Comparison of ENCODE assay signal across 8 mouse cellular contexts in the genomic region with DNA sequence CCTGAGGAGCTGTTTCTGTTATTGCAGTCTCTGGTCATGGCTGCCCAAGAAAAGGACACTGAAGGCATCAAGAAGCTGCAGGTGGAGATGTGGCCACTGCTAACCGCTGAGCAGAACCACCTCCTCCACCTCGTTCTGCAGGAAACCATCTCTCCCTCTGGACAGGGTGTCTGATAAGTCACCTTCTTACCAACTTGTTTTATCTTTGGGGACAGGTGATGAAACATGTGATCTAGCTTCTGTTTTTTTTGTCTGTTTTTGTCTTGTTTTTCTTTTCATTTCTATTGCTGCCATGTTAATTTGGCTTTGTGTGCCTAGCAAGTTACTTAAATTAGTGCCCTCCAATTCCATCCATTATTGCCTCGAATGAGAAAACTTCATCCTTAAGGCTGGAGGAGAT. TPM values are rescaled to one million over a fixed set of nuclear protein-coding genes. Genes with fewer than 3 reads are reported as not detected.
A peak's percentile ranks its signal among the peaks of the same experiment; 100 is the strongest.
DNase-seq lines count a peak whose midpoint lies in the region; ATAC-seq and TF ChIP-seq lines count a peak whose summit lies in the region.

No protein-coding gene starts in this region.

- ATAC-seq in hindbrain, embryonic 11.5 days (ENCODE audit: low FRiP score): no peak
- no peak for ATAC-seq in midbrain, embryonic 11.5 days (ENCODE audit: low FRiP score)

- H3K27me3 ChIP-seq in kidney, adult 2 months (replicated peaks; ENCODE audit: control insufficient read depth, insufficient read depth, low read length): no peaks in the 10 kb centered on the region
- no peaks in the 10 kb centered on the region; the same call in 1 of the 2 replicates for H3K27me3 ChIP-seq in hindbrain, embryonic 11.5 days (ENCODE audit: control insufficient read depth, insufficient read depth, low read length)
- H3K27me3 ChIP-seq in midbrain, embryonic 11.5 days (ENCODE audit: control insufficient read depth, insufficient read depth, low read length): no peaks in the 10 kb centered on the region

- WGBS in kidney, adult 2 months: 28% methylated on average over 3 of the region's 3 CpGs
- 39% methylated on average over 3 of the region's 3 CpGs for WGBS in hindbrain, embryonic 11.5 days
- 40% methylated on average over 3 of the region's 3 CpGs for WGBS in midbrain, embryonic 11.5 days

- H3K9ac ChIP-seq in hindbrain, embryonic 11.5 days (ENCODE audit: low read depth, low read length): peak overlapping the region; percentile 77
- peak overlapping the region; percentile 74; the same call in 1 of the 2 replicates for H3K9ac ChIP-seq in midbrain, embryonic 11.5 days (ENCODE audit: low read length)

- peak overlapping the region; percentile 76 for H3K4me3 ChIP-seq in kidney, adult 2 months (ENCODE audit: insufficient read depth, low read depth, low read length)
- H3K4me3 ChIP-seq in hindbrain, embryonic 11.5 days (ENCODE audit: low read depth, low read length): peak overlapping the region; percentile 58
- peak overlapping the region; percentile 67 for H3K4me3 ChIP-seq in midbrain, embryonic 11.5 days (ENCODE audit: low read depth, low read length)

- peak overlapping the region; percentile 75 for H3K4me2 ChIP-seq in hindbrain, embryonic 11.5 days (replicated peaks; ENCODE audit: low read depth, low read length)
- peak overlapping the region; percentile 78 for H3K4me2 ChIP-seq in midbrain, embryonic 11.5 days

- DNase-seq in kidney, adult 2 months: no peak
- no peak for DNase-seq in kidney, adult 8-10 months
- peak; percentile 6 for DNase-seq in Muller cell, postnatal 12 days (ENCODE audit: inconsistent ontology term)
- DNase-seq in hindbrain, embryonic 11.5 days (ENCODE audit: low spot score): peak; percentile 4
- DNase-seq in midbrain, embryonic 11.5 days (ENCODE audit: low spot score, missing footprints): peak; percentile 80
- DNase-seq in urinary bladder, adult 18-20 months (ENCODE audit: low spot score in 2 of 2): no peak
- DNase-seq in MN1 (ENCODE audit: low spot score): no peak
- no peak for DNase-seq in gastrocnemius, postnatal 25 days

- no peaks in the 10 kb centered on the region for H3K36me3 ChIP-seq in kidney, adult 2 months (ENCODE audit: control insufficient read depth, insufficient read depth, low read length)
- no peaks in the 10 kb centered on the region for H3K36me3 ChIP-seq in hindbrain, embryonic 11.5 days (ENCODE audit: control insufficient read depth, insufficient read depth, low read length)
- H3K36me3 ChIP-seq in midbrain, embryonic 11.5 days (ENCODE audit: control insufficient read depth, insufficient read depth, low read length): no peaks in the 10 kb centered on the region

- no peak overlapping the region for H3K27ac ChIP-seq in kidney, adult 2 months (ENCODE audit: insufficient read depth, low read depth, low read length)
- no peak overlapping the region for H3K27ac ChIP-seq in hindbrain, embryonic 11.5 days (ENCODE audit: low read depth, low read length)
- H3K27ac ChIP-seq in midbrain, embryonic 11.5 days (ENCODE audit: low read depth, low read length): no peak overlapping the region

- no peak for TF ChIP-seq POLR2A in kidney, adult 2 months (IDR thresholded peaks at IDR 0.05; ENCODE audit: low read depth, low read length)

- H3K4me1 ChIP-seq in kidney, adult 2 months (ENCODE audit: control insufficient read depth, insufficient read depth, low read length): no peaks in the 10 kb centered on the region
- H3K4me1 ChIP-seq in hindbrain, embryonic 11.5 days (replicated peaks; ENCODE audit: control insufficient read depth, insufficient read depth, low read length): no peaks in the 10 kb centered on the region
- H3K4me1 ChIP-seq in midbrain, embryonic 11.5 days (ENCODE audit: control insufficient read depth, insufficient read depth, low read length): no peaks in the 10 kb centered on the region

- no peaks in the 10 kb centered on the region for H3K9me3 ChIP-seq in hindbrain, embryonic 11.5 days (ENCODE audit: control insufficient read depth, low read length)
- H3K9me3 ChIP-seq in midbrain, embryonic 11.5 days (ENCODE audit: control insufficient read depth, low read length): no peaks in the 10 kb centered on the region

- no peak for TF ChIP-seq CTCF in kidney, adult 2 months (conservative IDR thresholded peaks at IDR 0.05; ENCODE audit: insufficient read depth, insufficient read length, low read depth, low read length)

RNA-seq across cellular contexts. Expression of gene F8a, which starts 1.2 kb away (rescaled TPM):
- polyA plus RNA-seq in kidney, adult 2 months (2012; rRNA removed): 7.6 and 9.9 TPM in 2 replicates
- polyA plus RNA-seq in hindbrain, embryonic 11.5 days (2014; fragmentation: Nextera tagmentation; extraction: Ambion mirVana): 16.4 and 17.6 TPM in 2 replicates
- polyA plus RNA-seq in midbrain, embryonic 11.5 days (2014; fragmentation: Nextera tagmentation; extraction: Ambion mirVana): 16.0 and 19.4 TPM in 2 replicates
- 1 to 10 TPM; 6.3 to 7.7 TPM for total RNA-seq in gastrocnemius, postnatal 25 days (2021)

RNA-seq across cellular contexts. Expression of gene Xlr4c, which starts 13.6 kb away (rescaled TPM):
- not detected in 2 replicates for polyA plus RNA-seq in kidney, adult 2 months (2012; rRNA removed)
- not detected in 2 replicates for polyA plus RNA-seq in hindbrain, embryonic 11.5 days (2014; fragmentation: Nextera tagmentation; extraction: Ambion mirVana)
- 0.12 and 0.22 TPM in 2 replicates for polyA plus RNA-seq in midbrain, embryonic 11.5 days (2014; fragmentation: Nextera tagmentation; extraction: Ambion mirVana)
- total RNA-seq in gastrocnemius, postnatal 25 days (2021): not detected

RNA-seq across cellular contexts. Expression of gene Xlr4b, which starts 15.2 kb away (rescaled TPM):
- 0.38 TPM in 1 of 2 replicates, not detected in the other for polyA plus RNA-seq in kidney, adult 2 months (2012; rRNA removed)
- 0.35 and 0.49 TPM in 2 replicates for polyA plus RNA-seq in hindbrain, embryonic 11.5 days (2014; fragmentation: Nextera tagmentation; extraction: Ambion mirVana)
- polyA plus RNA-seq in midbrain, embryonic 11.5 days (2014; fragmentation: Nextera tagmentation; extraction: Ambion mirVana): 0.31 and 0.32 TPM in 2 replicates
- not detected for total RNA-seq in gastrocnemius, postnatal 25 days (2021)

RNA-seq across cellular contexts. Expression of gene Xlr3c, which starts 35.9 kb away (rescaled TPM):
- not detected in 2 replicates for polyA plus RNA-seq in kidney, adult 2 months (2012; rRNA removed)
- polyA plus RNA-seq in hindbrain, embryonic 11.5 days (2014; fragmentation: Nextera tagmentation; extraction: Ambion mirVana): 0.37 and 0.75 TPM in 2 replicates
- polyA plus RNA-seq in midbrain, embryonic 11.5 days (2014; fragmentation: Nextera tagmentation; extraction: Ambion mirVana): 0.11 and 0.14 TPM in 2 replicates
- total RNA-seq in gastrocnemius, postnatal 25 days (2021): under 1 TPM in 1 of 2 experiments, not detected in 1; 0.24 TPM

RNA-seq across cellular contexts. Expression of gene Xlr3b, which starts 37.3 kb away (rescaled TPM):
- polyA plus RNA-seq in kidney, adult 2 months (2012; rRNA removed): 0.56 and 1.5 TPM in 2 replicates
- polyA plus RNA-seq in hindbrain, embryonic 11.5 days (2014; fragmentation: Nextera tagmentation; extraction: Ambion mirVana): 19.0 and 20.5 TPM in 2 replicates
- polyA plus RNA-seq in midbrain, embryonic 11.5 days (2014; fragmentation: Nextera tagmentation; extraction: Ambion mirVana): 16.1 and 18.9 TPM in 2 replicates
- total RNA-seq in gastrocnemius, postnatal 25 days (2021): 1 to 10 TPM in 1 of 2 experiments, under 1 TPM in 1; 0.51 to 2.7 TPM

Comparison
In these comparisons a context has a peak if more than half of its experiments do, and no peak if none do; other contexts are left out.
1. DNase-seq: peak in Muller cell, postnatal 12 days (single experiment), hindbrain, embryonic 11.5 days (single experiment) and midbrain, embryonic 11.5 days (single experiment); none in kidney, adult 2 months (single experiment), kidney, adult 8-10 months (0 of 2), urinary bladder, adult 18-20 months (0 of 2), MN1 (single experiment) and gastrocnemius, postnatal 25 days (single experiment).
2. Peak in every context shown above with its lines, with median percentiles within 50 percentile points of each other: H3K4me3 ChIP-seq.